Mouse (Mus musculus) kidney, embryonic 15.5 days (tissue): ENCODE results near the gene Bmf. TPM values are rescaled to one million over a fixed set of nuclear protein-coding genes. Genes with fewer than 3 reads are reported as not detected.

Source experiments
- ATAC-seq: fragments of 200-750 bp; cut with Nextera tagmentation; replicated peaks from 2 replicates; pipeline ENCODE4 v1.8.0; 2017; ENCODE audit warnings: moderate TSS enrichment; ENCODE audit not compliant: low FRiP score
- H3K27ac ChIP-seq: fragments of 300-500 bp; sonication (generic); 2 replicates; pipeline ENCODE4 v1.5.1; 2015; ENCODE audit warnings: mild to moderate bottlenecking, inconsistent platforms
- H3K27me3 ChIP-seq: fragments of 300-500 bp; sonication (generic); 2 replicates; pipeline ENCODE4 v1.6.1; 2015; ENCODE audit warnings: inconsistent platforms
- H3K36me3 ChIP-seq: fragments of 300-500 bp; sonication (generic); 2 replicates; pipeline ENCODE4 v1.6.1; 2015; ENCODE audit warnings: inconsistent platforms
- H3K4me1 ChIP-seq: fragments of 300-500 bp; sonication (generic); 2 replicates; pipeline ENCODE4 v1.6.1; 2015; ENCODE audit warnings: inconsistent platforms
- H3K4me2 ChIP-seq: fragments of 300-500 bp; sonication (generic); 2 replicates; pipeline ENCODE4 v1.6.1; 2015; ENCODE audit warnings: moderate library complexity, mild to moderate bottlenecking, inconsistent platforms
- H3K4me3 ChIP-seq: fragments of 300-500 bp; sonication (generic); replicated peaks from 2 replicates; pipeline ENCODE4 v1.5.1; 2015; ENCODE audit warnings: mild to moderate bottlenecking, inconsistent platforms
- H3K9ac ChIP-seq: fragments of 300-500 bp; sonication (generic); 2 replicates; pipeline ENCODE4 v1.6.1; 2015; ENCODE audit warnings: mild to moderate bottlenecking, inconsistent platforms
- H3K9me3 ChIP-seq: fragments of 300-500 bp; sonication (generic); replicated peaks from 2 replicates; pipeline ENCODE4 v1.6.1; 2016; ENCODE audit warnings: inconsistent platforms
- WGBS: fragments of 180-500 bp; shearing (Covaris S2); methylation state at CpG from one replicate; pipeline ENCODE4 v1.1.7; 2015; ENCODE audit warnings: mixed read lengths; 5-methylcytosine and 5-hydroxymethylcytosine counted together
- polyA plus RNA-seq: library from polyadenylated mRNA; unstranded; fragments of >200 nt; fragmentation: Nextera tagmentation; extraction: Ambion mirVana; gene quantifications from 2 replicates; pipeline ENCODE4 v1.2.1, GENCODE M21; 2015

The Bmf gene
- 7.6 and 8.2 TPM in 2 replicates for polyA plus RNA-seq

DNA sequence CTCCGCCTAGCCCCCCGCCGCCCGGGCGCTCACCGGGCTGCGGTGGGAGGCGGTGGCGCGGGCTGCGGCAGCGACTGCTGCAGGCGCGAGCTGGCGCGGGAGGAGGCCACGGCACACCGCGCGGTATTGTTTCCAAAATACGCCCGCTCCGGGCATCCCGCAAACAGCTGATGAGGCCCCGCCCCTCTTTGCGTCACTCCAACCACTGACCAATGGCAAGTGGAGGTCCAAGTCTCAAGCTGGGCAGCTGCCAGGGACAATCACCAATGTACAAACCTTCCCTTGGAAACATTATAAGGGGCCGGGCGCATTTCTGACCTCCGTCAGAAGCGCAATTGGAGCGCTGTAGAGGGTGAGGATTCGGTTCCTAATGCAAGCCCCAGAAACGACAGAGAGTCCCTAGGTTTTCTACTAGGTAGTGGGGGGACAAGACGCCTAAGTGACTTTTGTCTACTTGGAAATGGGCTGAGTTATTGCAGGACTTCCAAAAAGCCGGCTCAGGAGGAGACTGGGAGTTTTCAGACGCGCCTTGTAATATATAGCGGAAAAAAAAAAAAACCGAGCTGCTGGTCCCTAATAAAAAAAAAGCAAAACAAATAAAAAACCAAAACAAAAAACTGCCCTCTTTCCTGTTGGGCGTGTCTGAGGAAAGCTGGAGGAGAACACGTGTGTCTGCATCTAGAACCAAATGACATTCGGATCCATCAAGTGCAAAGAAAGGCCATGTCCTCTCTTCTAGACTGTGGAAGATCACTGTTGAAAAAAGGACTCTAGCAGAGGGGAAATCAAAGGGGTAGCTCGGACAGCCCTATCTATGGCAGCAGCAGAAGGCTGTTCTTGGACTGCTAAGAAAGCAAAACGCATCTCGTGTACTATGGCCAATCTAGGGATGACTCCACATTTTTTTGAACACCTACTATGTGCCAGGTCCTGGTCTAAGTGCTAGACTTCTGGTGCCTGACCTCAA is at the start of gene Bmf:
Gene Bmf, minus strand, starts transcription at position 181 of the 967 bp plus-strand sequence.
- Histone ChIP-seq H3K9ac (peak within 1 kb of the TSS; percentile 72), H3K36me3 (no peaks in the 10 kb centered on the region), H3K27me3 (no peaks in the 10 kb centered on the region), H3K4me2 (peak within 1 kb of the TSS; percentile 84), H3K9me3 (no peaks in the 10 kb centered on the region), H3K4me1 (peaks cover 52% of the 10 kb centered on the region), H3K27ac (peak within 1 kb of the TSS; percentile 81), H3K4me3 (peak within 1 kb of the TSS; percentile 95)
- peak; percentile 88 for ATAC-seq
- under 1% methylated on average over 45 of the region's 45 CpGs for WGBS

DNA sequence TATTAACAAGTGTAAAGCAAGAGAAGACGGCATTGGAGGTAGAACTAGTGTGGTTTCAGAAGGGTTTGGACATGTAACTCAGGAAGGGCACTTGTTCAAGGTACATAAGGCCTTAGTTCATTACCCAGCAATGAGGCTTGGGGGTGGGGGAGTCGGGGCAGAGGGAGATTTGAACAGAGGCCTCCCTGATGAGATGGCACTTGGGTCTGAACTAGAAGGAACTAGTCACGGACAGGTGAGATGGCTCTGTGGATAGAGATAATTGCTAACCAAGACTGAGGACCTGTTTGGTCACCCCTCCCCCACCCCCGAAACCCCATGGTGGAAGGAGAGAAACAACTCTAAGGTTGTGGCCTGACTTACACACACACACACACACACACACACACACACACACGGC is 49.6 kb upstream of the Bmf start:
- Histone ChIP-seq H3K9ac (peak overlapping the region; percentile 72), H3K4me2 (peak overlapping the region; percentile 75), H3K27ac (no peak overlapping the region), H3K4me3 (peak overlapping the region; percentile 83), H3K27me3 (no peaks in the 10 kb centered on the region), H3K36me3 (peaks cover 43% of the 10 kb centered on the region), H3K4me1 (peaks cover 32% of the 10 kb centered on the region), H3K9me3 (no peaks in the 10 kb centered on the region)
- WGBS: 39% methylated on average over 5 of the region's 5 CpGs
- ATAC-seq: no peak

DNA sequence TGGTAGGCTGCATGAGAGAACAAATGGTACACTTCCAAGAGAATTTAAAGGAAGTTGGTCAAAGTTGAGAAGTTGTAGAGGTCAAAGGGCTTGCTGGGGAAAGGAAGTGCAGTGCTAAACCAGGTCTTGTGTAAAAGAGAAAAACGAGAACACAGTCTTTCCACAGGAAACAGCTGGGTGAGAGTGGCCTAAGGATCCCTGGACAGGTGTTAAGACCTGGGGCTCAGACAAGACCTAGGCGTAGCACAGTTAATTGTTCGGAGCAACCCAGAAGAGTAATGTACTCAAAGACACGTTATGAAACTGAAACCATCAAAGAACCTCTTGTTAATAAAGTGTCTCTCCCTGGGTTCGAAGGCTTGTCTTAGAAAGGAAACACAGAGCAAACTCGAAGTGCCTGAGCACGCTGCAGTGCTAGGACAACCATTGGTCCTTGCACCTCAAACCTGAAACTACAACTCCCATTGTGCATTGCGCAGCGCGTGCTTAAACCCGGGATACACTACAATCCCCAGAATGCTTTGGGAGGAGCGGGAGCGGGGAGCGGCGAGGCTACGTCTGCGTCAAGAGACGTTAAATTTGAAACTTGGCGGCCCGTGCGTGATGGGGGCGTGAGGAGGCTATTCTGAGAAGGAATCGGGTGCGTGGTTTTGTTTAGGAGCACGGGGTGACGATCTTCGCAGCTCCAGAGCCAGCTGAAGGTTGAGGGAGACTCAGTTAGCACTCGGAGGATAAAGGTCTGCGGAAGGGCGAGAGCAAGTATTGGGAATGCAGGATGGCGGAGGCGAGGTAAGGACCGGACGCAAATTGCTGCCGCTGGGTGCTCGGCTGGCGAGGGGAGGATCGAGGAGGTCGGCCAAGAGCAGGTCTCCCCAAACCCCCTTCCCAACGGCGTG is 48.4 kb upstream of the Bmf start, which contains the start of gene Bub1b:
Gene Bub1b, plus strand, starts transcription at position 539 of the 896 bp plus-strand sequence.
- ATAC-seq: peak; percentile 97
- Histone ChIP-seq H3K27ac (peak within 1 kb of the TSS; percentile 70), H3K27me3 (no peaks in the 10 kb centered on the region), H3K4me2 (peak within 1 kb of the TSS; percentile 75), H3K4me3 (peak within 1 kb of the TSS; percentile 83), H3K36me3 (peaks cover 31% of the 10 kb centered on the region), H3K9ac (peak within 1 kb of the TSS; percentile 72), H3K9me3 (no peaks in the 10 kb centered on the region), H3K4me1 (peaks cover 32% of the 10 kb centered on the region)
- 6% methylated on average over 41 of the region's 41 CpGs for WGBS

DNA sequence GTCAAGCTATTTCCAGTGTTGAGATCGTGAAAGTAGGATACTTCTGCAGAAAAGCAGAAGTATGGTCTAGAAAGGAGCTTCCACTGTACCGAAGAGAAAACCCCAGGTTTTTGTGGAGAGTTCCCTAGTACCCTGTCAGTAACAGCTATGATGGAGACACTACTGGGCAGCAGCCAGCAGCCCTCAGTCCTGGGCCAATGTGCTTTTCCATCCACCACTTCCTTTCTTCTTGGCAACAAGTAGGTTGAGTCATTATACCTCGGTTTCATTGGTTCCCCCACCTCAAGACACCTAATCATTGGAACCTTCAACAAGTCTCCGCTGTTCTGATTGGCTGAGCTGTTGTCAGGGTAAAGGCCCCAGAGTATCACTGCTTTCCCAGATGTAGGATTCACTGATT is 41.6 kb upstream of the Bmf start:
- Histone ChIP-seq H3K36me3 (no peaks in the 10 kb centered on the region), H3K9ac (no peak overlapping the region), H3K27ac (no peak overlapping the region), H3K4me1 (no peaks in the 10 kb centered on the region), H3K9me3 (no peaks in the 10 kb centered on the region), H3K4me3 (no peak overlapping the region), H3K4me2 (no peak overlapping the region), H3K27me3 (no peaks in the 10 kb centered on the region; the same call in 1 of the 2 replicates)
- 84% methylated on average over 4 of the region's 4 CpGs for WGBS
- no peak for ATAC-seq

DNA sequence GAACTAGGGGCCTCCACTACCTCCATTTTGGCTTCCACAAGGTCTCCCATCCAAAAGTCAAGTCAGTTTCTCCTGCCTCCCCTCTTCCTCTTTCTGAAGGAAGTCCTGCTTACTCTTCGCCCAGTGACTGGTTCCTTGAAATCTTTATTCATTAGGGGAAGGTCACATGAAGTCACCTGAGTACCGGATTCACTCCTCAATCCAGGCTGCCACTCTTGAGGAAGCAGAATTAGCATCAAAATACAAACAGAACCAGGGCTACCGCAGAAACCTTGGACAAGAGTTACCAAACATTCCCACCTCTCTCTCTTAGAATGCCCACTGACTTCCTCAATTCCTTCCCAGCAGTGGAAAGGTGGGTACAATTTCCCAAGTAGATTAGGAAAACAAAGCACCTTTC is 38.2 kb upstream of the Bmf start:
- Histone ChIP-seq H3K9ac (no peak overlapping the region), H3K4me3 (no peak overlapping the region), H3K4me2 (no peak overlapping the region), H3K9me3 (no peaks in the 10 kb centered on the region), H3K36me3 (no peaks in the 10 kb centered on the region), H3K4me1 (no peaks in the 10 kb centered on the region), H3K27me3 (no peaks in the 10 kb centered on the region; the same call in 1 of the 2 replicates), H3K27ac (no peak overlapping the region)
- ATAC-seq: no peak
- 66% methylated on average over 3 of the region's 3 CpGs for WGBS

DNA sequence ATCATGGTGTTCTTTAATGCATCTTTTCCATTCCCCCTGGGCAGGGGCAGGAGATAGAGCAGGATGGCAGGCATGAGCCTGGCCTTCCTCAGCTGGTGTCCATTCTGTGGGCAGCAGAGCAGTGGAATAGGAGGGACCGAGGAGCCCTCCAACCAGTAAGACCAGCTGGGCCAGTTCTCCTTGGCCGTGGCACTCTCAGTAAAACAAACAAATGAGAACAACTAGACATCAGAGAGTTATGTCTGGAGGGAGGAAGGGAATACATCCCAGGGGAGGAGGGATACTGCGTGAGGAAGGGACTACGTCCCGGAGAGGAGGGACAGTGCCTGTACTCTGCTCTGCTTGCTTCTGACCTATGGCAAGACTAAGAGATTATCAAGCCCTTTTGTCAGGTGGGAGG is 36.5 kb upstream of the Bmf start:
- Histone ChIP-seq H3K36me3 (no peaks in the 10 kb centered on the region), H3K4me2 (no peak overlapping the region), H3K4me3 (no peak overlapping the region), H3K4me1 (no peaks in the 10 kb centered on the region), H3K9ac (no peak overlapping the region), H3K27ac (no peak overlapping the region), H3K9me3 (no peaks in the 10 kb centered on the region), H3K27me3 (no peaks in the 10 kb centered on the region; the same call in 1 of the 2 replicates)
- ATAC-seq: no peak; the same call in 1 of the 2 replicates
- WGBS: 30% methylated on average over 5 of the region's 5 CpGs

DNA sequence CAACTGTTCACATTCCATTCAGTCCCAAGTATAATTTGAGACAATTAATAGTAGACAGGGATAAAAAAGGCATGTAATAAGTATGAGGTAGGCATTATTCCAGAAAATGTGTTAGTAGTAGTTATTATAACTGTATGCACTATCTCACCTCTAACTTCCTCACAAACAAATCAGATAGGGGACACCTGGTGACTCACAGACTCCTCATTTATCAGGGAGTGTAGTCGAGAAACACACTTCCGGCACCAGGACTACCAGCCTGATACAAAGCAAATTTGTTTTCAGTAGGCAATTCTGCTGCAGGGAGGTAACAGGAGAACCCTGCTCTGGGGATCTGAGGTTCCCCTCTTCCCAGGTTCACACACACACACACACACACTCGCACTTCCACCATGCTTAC is 23.6 kb upstream of the Bmf start:
- Histone ChIP-seq H3K4me1 (no peaks in the 10 kb centered on the region), H3K27me3 (no peaks in the 10 kb centered on the region), H3K9me3 (no peaks in the 10 kb centered on the region), H3K4me2 (no peak overlapping the region), H3K27ac (no peak overlapping the region), H3K9ac (no peak overlapping the region), H3K36me3 (no peaks in the 10 kb centered on the region), H3K4me3 (no peak overlapping the region)
- no peak for ATAC-seq
- WGBS: 71% methylated on average over 3 of the region's 3 CpGs

DNA sequence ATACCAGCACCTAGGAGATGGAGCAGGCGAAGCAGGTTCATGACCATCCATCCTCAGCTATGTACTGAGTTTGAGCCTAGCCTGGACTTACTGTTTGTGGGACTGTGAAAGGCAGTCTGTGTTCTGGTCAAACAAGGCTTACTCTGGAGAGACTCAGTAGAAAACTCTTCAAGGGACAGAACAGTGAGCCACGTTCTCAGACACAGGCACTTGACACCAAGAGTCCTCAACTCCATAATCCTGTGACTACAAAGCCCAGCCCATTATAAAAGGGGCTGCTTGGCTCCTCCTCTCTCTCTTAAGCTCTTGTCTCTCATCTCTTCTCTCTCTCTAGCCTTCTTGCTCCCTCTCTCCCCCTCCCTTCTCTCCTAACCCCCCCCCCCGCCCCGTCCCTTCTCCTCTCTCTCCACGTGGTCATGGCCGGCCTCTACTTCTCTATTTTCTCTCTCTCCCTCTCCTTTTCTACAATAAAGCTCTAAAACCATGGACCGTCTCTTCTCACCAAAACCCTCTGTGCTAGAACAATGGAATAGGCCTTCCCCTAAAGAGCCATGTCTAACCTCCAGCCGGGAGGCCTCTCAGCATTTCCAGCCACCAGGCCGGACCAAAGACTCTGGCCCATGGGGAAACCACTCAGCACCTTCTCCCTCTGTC is 22.8 kb upstream of the Bmf start:
- no peak overlapping the region for H3K4me3 ChIP-seq
- ATAC-seq: no peak
- H3K9ac ChIP-seq: no peak overlapping the region
- 86% methylated on average over 9 of the region's 9 CpGs for WGBS
- H3K36me3 ChIP-seq: no peaks in the 10 kb centered on the region
- H3K9me3 ChIP-seq: no peaks in the 10 kb centered on the region
- no peak overlapping the region for H3K4me2 ChIP-seq
- no peak overlapping the region for H3K27ac ChIP-seq
- H3K4me1 ChIP-seq: no peaks in the 10 kb centered on the region
- no peaks in the 10 kb centered on the region for H3K27me3 ChIP-seq

DNA sequence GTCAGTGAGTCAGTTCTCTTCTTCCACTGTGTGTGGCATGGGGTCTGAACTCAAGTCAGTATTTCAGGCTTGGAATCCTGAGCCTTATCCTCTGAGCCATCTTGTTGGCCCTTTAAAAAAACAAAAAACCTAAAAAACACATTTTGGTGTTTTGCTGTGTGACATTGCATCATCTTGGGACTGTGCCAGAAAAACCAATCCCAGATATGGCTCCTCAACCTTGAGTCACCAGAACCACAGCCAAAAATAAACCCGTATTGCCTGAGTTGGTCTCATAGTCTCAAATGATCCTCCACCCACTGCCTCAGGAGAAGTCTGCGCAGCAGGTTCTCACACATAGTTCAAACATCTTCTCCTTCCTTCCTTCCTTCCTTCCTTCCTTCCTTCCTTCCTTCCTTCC is 21.5 kb upstream of the Bmf start:
- no peak overlapping the region for H3K4me3 ChIP-seq
- H3K4me2 ChIP-seq: no peak overlapping the region
- no peak overlapping the region for H3K9ac ChIP-seq
- no peak overlapping the region for H3K27ac ChIP-seq
- H3K36me3 ChIP-seq: no peaks in the 10 kb centered on the region
- ATAC-seq: no peak
- no peaks in the 10 kb centered on the region for H3K4me1 ChIP-seq
- WGBS: 88% methylated on average over 2 of the region's 2 CpGs
- no peaks in the 10 kb centered on the region for H3K9me3 ChIP-seq
- no peaks in the 10 kb centered on the region for H3K27me3 ChIP-seq

DNA sequence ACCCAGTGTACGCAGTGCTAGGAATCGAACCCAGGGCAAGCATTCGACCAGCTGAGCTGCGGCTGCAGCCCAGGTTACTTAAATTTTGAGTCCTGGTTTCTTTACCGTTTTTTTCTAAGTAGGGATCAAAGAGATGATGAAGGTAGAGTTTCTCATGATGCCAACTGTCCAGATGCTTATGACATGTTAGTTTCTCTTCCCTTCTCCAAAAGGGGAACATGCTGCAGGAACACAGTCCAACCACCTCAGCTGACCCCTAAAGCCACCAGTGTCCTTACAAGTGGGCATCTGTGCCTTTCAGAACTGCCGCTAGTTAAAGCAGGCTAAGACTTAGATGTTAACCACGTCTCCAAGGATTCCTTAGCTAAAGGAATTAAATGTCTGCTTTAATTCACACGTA is 17.7 kb upstream of the Bmf start:
- no peak overlapping the region for H3K4me2 ChIP-seq
- ATAC-seq: no peak
- H3K9me3 ChIP-seq: no peaks in the 10 kb centered on the region
- no peaks in the 10 kb centered on the region for H3K27me3 ChIP-seq
- WGBS: 90% methylated on average over 8 of the region's 8 CpGs
- no peak overlapping the region for H3K27ac ChIP-seq
- H3K36me3 ChIP-seq: no peaks in the 10 kb centered on the region
- H3K9ac ChIP-seq: no peak overlapping the region
- no peaks in the 10 kb centered on the region for H3K4me1 ChIP-seq
- no peak overlapping the region for H3K4me3 ChIP-seq

DNA sequence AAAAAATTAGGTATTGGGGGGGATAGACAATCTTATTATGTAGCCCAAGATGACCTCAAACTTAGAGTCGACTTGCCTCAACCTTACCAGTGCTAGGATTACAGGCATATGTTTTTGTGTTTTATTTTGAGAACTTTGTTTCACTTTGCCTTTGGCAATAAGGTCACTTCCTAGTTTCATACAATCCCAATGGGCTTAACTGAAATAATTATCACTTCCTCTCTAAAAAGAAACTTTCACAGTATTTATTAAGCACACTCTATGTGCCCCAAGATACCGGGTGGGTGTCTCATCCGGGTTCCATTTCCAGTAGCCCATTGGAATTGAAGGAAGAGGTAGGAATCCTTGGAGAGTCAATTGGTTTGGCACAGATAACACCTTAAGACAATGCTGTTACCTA is 12.9 kb upstream of the Bmf start:
- 86% methylated on average over 3 of the region's 3 CpGs for WGBS

More for the DNA sequence above, 12.9 kb upstream of the Bmf start:
- Histone ChIP-seq H3K4me1 (no peaks in the 10 kb centered on the region), H3K4me3 (no peak overlapping the region), H3K36me3 (no peaks in the 10 kb centered on the region; the same call in 1 of the 2 replicates), H3K9me3 (no peaks in the 10 kb centered on the region), H3K4me2 (no peak overlapping the region), H3K27ac (no peak overlapping the region), H3K27me3 (no peaks in the 10 kb centered on the region), H3K9ac (no peak overlapping the region)
- ATAC-seq: no peak
